Mouse (Mus musculus): ENCODE data around the gene Cntd1.

DNA sequence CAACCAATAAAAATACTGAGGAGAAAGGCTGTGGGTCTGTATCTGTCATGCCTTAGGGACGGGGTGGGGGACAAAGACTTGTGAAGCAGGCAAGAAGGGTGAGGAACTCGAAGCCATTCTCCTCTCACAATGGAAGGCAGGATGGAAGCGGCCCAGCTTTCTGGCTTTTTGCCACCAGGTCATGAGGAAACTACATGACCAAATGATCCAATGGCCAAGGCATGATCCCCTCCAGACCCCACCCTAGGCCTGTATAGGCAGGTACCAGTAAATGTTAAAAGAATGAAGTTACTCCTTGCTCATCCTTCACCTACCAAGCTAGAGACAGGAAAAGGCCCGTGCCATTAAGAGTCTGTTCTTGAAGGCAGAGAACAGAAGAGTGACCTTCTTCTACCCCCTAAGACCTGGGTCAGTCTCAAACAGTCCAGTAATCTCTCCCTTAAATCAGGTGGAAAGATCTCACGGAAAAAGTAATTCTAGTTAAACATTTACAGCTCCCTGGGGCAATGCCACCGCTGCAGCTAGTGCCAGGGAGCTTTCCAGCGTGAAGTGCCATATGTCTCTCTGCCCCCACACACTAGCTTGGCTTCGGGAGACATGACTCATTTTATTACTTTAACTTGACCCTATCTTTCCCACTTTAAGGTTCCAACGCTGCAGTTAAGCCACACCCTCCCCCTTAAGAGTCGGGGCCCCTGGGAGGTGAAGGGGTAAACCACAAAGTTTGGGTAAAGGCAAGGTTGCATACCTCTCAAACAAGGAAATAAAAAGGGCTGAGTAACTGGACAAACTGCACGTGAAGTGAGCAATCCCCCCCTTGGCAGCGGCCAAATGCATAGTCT is 1.2 kb upstream of the Cntd1 start:
- no peak for TF ChIP-seq CTCF (IDR thresholded peaks at IDR 0.05; ENCODE audit: extremely low read depth, insufficient read length, insufficient replicate concordance, low read depth, low read length)
- no peak for TF ChIP-seq POLR2A (IDR thresholded peaks at IDR 0.05; ENCODE audit: low read depth, low read length)
